Mouse (Mus musculus): ENCODE results near the gene Nr4a2.

The Nr4a2 gene

DNA sequence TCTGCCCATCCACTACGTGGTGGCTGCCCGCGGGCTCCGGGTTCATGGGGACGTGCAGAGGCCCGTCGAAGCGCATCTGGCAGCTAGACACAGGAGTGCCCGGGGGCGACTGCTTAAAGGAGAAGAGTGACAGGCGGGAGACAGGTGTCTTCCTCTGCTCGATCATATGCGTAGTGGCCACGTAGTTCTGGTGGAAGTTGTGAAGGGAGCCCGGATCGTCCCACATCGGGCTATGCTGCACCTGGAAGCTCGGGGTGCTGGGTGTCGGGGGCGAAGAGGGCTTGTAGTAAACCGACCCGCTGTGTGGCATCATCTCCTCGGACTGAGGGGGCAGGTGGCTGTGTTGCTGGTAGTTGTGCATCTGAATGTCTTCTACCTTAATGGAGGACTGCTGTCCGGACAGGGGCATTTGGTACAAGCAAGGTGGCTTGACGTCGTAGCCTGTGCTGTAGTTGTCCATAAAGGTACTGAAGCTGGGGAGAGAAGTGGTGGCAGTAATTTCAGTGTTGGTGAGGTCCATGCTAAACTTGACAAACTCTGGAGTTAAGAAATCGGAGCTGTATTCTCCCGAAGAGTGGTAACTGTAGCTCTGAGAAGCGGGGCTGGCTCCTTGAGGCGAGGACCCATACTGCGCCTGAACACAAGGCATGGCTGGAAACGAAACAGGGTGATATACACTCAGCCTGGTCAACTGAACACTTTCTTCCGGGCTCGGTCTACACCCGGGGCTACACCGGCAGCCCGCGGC, 11.8 kb downstream of the Nr4a2 start:
- DNase-seq (ENCODE audit: low spot score), result no peak

DNA sequence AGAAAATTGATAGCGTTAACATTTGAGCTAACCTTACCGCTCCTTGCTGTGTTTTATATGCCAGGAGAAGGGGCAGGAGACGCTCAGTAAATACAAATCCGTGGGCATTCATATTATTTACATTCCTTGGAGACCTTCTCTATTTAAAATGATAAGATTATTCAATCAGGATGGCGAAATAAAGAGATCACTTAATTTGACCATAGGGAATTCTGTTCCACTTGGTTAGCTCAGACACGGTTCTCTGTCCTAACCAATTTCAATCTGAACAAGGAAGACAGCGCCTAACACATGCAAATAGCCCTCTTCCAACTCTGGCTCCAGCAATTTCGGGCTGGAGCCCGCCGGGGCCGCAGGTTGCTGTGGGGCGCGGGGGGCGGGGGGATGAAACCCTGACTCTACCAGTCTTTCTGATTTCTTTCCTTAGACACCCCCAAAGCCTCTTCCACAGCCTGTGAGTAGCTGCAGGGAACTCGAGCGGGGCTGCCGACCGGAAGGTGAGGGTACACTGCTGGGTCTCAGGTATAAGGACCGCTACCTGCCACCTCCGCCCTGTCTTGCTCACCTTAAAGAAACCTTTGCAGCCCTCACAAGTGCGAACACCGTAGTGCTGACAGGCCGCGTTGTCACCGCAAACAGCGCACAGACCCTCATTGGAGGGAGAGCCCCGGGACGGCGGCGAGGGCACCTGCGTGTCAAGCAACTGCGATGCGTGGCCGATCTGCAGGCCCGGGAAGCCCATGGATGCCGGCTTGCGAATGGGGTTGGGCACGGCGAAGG, 12.6 kb downstream of the Nr4a2 start:
- DNase-seq (ENCODE audit: low spot score), result no peak

DNA sequence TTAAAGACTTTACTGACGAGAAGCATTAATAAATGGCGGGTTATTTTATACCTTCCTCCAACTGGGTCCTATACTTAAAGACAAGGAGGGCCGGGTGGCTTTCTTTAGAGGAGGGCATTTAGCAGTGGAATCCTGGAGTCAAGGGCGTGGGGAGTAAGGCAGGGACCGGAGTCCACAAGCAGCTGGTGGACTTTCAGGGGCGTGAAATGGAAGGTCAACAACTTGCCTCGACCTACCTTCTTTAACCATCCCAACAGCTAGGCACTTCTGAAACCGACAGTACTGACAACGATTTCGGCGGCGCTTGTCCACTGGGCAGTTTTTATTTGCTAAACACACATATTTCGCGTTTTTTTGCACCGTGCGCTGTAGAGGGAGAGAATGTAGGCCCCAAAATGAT, 13.4 kb downstream of the Nr4a2 start:
- DNase-seq (ENCODE audit: low spot score), result no peak

DNA sequence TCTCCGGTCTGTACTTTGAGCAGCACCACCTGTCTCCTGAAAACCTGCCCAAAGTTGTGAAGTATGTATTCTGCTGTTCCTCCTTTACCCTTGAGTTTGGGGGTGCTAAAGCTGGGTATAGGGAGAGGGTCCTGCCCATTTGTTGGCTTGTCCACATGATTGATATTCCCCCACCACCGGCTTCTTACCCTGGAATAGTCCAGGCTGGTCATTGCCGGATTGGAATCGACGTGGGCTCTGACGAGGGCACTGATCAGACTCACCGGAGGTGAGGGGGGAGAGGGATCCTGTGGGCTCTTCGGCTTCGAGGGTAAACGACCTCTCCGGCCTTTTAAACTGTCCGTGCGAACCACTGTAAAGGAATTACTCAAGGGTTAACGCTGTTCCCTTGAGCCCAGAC, 13.9 kb downstream of the Nr4a2 start:
- DNase-seq (ENCODE audit: low spot score), result no peak

DNA sequence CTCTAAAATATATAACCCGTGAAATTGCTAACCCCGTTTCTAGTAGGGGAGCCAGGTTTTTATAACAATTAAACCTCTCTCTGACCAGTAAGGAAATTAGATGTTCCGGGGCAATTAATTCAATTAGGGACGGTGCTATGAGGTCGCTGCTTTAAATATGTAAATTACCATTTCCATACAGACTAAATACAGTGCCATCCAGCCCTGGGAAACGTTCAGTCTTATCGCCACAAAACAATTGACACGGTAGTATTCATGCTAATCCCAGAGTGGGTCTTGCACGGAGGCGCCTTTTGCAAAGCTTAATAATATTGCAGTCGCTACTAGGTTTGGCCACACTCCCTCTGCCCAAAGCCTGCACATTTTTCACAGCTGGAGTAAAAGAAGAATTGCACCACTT, 14.5 kb downstream of the Nr4a2 start:
- DNase-seq (ENCODE audit: low spot score), result no peak

DNA sequence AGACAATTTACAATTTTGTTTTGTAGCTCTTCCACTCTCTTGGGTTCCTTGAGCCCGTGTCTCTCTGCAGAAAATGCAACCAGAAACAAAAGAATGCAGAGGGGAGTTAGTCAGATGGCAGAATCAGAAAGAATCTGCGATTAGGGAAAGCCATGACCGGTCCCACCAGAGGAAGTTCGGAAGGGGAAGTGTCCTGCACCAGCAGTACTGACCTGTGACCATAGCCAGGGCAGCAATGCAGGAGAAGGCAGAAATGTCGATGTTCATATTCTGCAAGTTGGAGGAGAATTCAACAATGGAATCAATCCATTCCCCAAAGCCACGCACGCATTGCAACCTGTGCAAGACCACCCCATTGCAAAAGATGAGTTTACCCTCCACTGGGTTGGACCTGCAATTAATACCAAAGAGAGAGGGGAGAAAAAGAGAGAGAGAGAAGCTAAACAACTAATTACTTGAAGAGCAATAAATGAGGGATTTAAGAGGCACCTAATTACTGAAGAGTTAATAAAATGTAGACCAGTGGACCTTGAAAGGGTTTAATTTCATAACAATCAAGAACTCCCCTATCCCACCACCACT, 15.4 kb downstream of the Nr4a2 start:
- no peak for DNase-seq (ENCODE audit: low spot score)

DNA sequence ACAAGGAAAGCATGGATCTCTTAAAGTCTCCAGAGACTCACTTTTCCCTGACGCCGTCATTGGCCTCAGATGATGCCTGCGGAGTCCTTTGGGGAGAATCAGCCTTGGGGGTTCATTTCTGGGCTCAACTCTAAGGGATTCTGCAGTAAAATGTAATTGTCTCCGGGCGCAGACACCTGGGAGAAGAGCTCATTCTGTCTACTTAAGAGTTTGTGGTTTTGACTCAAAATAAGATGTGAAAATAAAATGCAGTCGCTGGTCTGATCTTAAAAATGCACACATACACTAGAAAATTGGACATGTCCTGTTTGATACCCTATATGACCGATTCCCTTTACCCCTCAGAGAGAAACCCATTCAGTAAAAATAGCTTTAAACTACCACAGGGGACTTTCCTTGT, 18.4 kb downstream of the Nr4a2 start:
- DNase-seq (ENCODE audit: low spot score), result no peak

DNA sequence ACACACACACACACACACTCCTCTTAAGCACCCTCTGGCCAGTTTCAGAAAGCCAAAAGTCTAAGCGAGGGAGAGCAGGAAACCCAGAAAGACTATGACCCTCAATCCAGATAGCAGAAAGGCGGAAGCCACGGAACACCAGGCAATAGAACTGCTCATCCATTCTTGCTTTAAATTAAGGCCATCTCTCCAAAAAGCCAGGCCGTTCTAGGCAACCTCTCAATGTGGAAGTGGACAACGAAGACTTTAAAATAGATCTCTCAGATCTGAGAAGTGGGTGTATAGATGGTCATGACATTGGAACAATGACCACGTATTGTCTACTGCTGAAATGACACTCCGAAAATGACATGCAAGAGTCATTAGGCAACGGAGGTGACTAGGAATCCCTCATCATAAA, 19.1 kb downstream of the Nr4a2 start:
- DNase-seq (ENCODE audit: low spot score), result no peak

DNA sequence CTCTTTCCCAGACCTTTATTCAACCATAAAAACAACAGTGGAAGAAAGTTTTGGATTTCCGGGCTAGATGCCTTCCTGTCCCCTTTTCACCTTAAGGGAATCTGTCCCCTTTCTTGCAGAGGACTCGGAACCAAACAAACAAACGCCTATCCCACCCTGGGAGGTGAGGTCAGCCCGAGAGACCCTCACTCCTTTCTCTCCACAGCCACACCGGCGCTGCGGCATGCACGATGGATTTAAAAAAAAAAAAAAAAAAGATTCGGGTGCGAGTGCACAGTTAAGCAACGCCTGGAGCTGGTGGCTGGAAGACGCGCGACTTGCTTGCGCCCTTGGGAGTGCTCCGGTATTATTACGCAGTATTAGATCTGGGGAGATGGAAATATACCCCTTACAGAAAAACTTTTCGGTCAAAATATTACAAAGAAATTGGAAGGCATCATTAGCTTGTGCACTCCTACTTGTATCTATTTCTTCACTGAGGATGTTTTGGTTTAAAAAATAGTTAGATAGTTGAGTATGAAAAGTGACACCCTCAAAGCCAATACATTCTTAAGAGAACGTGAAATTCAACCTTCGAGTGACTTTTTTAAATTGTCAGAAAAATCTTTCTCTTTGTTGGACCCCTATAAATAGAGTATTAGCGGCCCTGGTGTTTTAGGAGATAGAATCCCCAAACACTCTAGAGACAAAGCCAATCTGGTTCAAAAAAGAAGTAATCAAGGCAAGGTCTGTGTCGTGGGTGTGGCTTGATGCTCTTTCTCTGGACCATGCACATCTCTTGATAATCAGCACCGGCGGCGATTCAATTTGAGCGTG, 19.8 kb downstream of the Nr4a2 start:
- DNase-seq (ENCODE audit: low spot score), result no peak

DNA sequence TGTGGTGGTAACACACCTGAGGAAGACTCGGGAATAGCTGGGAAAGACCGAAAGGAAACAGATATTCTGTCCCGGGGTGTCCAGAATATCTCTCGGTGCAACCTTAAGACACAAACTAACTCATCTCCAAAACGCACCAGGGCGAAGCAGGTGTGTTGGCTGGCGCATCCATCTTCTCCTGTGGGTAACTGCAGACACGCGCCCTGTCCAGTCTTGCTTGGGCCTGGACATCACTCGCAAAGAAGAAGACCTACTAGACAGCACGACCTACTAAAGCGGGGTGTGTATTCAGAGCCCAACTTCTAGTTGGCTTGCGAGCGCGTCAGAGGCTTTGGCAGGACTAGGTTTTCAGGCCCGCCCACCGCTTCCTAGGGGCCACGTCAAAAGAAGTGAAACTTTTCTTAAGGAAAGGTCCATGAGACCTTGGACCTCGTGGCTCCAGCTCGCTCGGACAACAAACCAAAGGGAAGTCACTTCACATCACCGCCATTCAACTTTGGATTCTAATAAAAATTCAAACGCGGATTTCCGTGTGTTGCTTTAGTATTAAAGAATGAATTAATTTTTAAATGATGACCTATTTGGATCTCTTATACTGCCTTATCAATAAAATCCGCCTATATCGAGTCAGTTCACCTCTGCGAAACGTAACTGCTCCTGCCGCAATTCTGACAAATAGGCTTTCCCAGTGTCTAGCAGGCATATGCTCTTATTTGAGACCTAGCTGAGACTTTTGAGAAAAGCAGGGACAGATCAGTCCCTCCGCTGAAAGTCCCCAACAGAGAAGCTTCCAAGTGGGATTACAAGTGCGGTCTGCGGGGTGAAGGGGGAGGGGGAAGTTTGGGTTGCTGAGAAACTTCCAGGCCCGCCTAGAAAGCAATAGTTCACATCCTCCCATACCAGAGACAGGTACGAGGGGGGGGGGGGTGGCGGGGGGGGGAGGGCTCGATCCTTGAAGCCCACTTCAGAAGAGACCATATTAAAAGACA, 20.7 kb downstream of the Nr4a2 start:
- no peak for DNase-seq (ENCODE audit: low spot score)

DNA sequence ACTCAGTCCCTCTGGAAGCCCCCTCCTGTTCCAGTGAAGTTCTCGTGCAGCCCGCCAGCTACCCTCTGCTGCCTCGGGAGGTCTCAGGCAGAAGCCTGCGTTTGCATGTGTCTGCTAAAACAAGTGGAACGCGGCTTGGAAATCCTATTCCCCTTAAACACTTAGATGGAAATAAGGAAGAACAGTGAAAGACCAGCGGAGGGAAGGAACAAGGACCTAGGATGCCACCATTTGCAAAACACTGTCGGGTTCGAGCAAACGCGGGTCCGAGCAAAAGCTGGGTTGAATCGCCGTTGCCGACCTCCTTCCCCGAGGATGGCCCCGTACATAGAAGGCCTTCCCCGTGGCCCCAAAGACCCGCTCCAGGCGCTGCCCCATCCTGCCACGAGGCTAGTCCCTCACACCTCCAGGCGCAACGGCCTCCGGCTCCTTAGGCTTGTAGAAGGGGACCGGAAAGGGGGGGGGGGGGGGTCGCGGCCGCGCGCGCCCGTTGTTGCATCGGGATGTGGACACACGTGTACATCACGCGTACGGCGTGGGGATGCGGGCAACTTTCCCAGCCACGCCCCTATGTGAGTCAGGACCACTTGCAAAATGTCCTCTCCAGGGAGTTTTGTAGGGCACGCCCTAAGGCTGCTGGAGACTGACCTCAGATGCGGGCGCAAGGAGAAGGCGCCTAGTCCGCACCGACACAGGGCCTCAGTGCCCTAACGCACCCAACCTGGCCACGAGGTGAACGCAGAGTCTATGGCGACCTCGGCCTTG, 21.5 kb downstream of the Nr4a2 start:
- DNase-seq (ENCODE audit: low spot score), result no peak

DNA sequence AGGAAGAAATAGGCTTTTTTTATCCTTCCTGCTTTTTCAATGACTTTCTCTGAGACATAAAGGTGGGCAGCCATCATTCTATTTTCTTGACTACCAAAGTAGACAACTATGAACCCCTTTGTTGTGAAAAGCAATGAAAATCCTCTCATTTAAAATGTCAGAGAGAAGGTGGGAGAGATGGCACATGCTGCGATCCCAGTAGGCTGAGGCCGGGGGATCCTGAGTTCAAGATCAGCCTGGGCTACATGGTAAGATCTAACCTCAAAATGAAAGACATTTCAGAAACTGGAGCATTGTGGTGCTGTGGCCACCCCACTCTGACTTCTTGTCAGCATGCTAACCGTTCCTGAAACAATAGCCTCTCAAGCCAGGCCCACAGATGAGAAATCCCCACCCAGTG, 23.6 kb downstream of the Nr4a2 start:
- no peak for DNase-seq (ENCODE audit: low spot score)

DNA sequence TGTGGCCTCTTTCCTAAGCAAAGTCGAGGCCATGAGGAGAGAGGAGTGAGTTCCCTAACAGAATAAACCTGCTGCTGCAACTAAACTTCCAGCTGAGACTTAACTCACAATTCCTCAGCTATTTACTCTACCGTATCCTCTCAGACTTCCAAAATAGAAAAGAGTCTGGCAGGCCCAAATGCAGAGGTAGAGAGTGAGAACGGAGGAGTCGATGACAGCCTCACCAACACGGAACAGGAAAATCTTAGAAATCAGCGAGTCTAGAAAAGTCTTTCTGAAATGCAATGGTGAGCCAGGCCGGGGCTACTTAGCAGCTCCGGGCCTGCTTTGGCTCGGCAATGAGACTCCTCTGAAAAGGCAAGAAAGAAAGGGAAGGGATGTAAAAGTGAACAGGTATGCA, 51.4 kb downstream of the Nr4a2 start:
- no peak for DNase-seq (ENCODE audit: low spot score)

DNA sequence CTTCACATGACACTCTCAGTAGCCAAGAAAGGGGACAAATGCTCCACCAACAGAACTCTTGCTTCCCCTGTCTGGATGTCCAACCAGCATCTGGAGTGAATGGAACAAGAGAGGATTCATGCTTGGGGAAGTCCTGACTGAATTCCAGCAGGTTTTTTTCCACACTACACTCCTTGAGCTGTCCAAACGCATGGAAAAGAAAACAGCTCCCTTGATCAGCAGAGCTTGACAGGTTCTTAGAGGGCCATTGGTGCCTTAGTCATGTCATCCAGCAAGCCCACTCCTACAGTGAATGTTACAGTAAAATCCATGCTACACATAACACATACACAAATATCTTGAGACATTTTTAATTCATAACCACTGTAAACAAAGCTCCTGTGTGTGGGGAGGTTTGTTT, 60.3 kb downstream of the Nr4a2 start:
- no peak for DNase-seq (ENCODE audit: low spot score)
